Mouse (Mus musculus): ENCODE results near the gene Basp1. TPM values are rescaled to one million over a fixed set of nuclear protein-coding genes. Genes with fewer than 3 reads are reported as not detected.

Gene Basp1
- polyA plus RNA-seq, 1 experiment: 110 TPM

DNA sequence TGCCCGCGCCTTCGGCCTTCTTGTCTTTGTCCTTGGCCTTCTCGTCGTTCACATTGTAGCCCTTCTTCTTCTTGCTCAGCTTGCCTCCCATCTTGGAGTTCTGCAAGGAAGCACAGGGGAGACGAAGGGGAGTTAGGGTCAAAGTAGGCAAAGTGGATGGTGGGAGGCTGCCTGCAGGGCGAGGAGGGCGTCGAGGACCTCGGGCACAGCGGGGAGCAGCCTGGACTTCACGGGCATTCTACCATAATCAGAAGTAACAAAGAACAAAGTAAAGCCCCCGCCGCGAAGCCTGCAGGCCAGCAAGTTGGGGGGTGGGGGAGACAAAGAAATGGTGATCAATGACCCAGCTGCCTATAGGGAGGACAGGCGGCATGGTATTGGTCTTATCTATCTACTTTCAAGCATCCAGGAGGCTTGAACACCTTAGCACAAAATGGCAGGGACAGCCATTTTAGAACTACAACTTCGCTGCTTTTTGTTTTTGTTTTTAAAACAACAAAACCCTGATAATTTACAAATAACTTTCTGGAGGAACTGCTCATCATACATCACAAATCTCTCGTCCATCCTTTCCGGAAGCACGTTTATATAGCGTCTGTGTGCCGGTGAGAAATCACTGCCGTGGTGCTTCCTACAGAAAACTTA lies 48.6 kb downstream of the Basp1 start:
- Histone ChIP-seq H3K4me3 (ENCODE audit: low read depth, low read length) (peak overlapping the region; percentile 40), H3K4me1 (ENCODE audit: control insufficient read depth, insufficient read depth, low read length) (peaks cover 1% of the 10 kb centered on the region), H3K27ac (ENCODE audit: insufficient read depth, low read length) (peak overlapping the region; percentile 11; the same call in 1 of the 2 replicates), H3K9ac (ENCODE audit: low read depth, poor library complexity, severe bottlenecking) (peak overlapping the region; percentile 71), H3K9me3 (replicated peaks; ENCODE audit: control insufficient read depth, insufficient read depth, low read length, poor library complexity, severe bottlenecking) (no peaks in the 10 kb centered on the region), H3K27me3 (ENCODE audit: control insufficient read depth, insufficient read depth, low read length, poor library complexity, severe bottlenecking) (no peaks in the 10 kb centered on the region), H3K36me3 (ENCODE audit: control insufficient read depth, insufficient read depth, low read length, poor library complexity, severe bottlenecking) (peaks cover 2% of the 10 kb centered on the region; the same call in 1 of the 2 replicates)
- peak; percentile 71; the same call in 1 of the 2 replicates for TF ChIP-seq EP300 (IDR thresholded peaks at IDR 0.05; ENCODE audit: insufficient read depth, low read depth, low read length)
- no peak for TF ChIP-seq POLR2A (IDR thresholded peaks at IDR 0.05; ENCODE audit: insufficient read depth, low read length)

DNA sequence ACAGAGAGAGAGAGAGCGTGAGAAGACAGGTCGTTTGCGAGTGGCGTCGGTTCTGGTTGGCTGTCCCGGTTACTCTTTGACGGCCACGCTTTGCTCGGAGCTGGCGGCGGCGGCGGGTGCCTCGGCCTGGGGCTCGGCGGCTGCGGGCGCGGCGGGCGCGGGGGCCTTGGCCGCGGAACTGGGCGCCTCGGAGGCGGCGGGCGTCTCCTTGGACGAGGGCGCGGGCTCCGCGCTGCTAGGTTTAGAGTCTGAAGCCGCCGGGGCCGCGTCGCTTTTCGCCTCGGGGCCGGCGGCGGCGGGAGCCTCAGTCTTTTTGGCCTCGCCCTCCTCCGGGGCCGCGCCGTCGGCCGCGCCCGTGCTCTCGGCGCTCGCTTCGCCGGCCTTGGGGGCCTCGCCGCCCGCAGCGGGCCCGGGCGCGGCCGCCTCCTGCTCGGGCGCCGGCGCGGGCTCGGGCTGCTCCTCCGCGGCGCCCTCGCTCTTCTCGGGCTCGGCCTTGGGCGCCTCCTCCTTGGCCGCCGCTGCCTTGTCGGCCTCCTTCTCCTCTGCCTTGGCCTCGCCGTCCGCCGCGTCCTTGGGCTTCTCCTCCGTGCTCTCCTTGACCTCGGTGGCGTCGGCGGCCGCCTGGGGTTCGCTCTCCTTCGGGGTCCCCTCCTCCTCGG lies 49.3 kb downstream of the Basp1 start:
- TF ChIP-seq EP300 (IDR thresholded peaks at IDR 0.05; ENCODE audit: insufficient read depth, low read depth, low read length) (no peak), POLR2A (IDR thresholded peaks at IDR 0.05; ENCODE audit: insufficient read depth, low read length) (no peak), CTCF (IDR thresholded peaks at IDR 0.05; ENCODE audit: low read depth, low read length) (no peak)
- Histone ChIP-seq H3K36me3 (ENCODE audit: control insufficient read depth, insufficient read depth, low read length, poor library complexity, severe bottlenecking) (peaks cover 2% of the 10 kb centered on the region; the same call in 1 of the 2 replicates), H3K4me1 (ENCODE audit: control insufficient read depth, insufficient read depth, low read length) (peaks cover 1% of the 10 kb centered on the region), H3K27me3 (ENCODE audit: control insufficient read depth, insufficient read depth, low read length, poor library complexity, severe bottlenecking) (no peaks in the 10 kb centered on the region), H3K4me3 (ENCODE audit: low read depth, low read length) (peak overlapping the region; percentile 45), H3K9me3 (replicated peaks; ENCODE audit: control insufficient read depth, insufficient read depth, low read length, poor library complexity, severe bottlenecking) (no peaks in the 10 kb centered on the region), H3K9ac (ENCODE audit: low read depth, poor library complexity, severe bottlenecking) (peak overlapping the region; percentile 71), H3K27ac (ENCODE audit: insufficient read depth, low read length) (peak overlapping the region; percentile 11; the same call in 1 of the 2 replicates)

DNA sequence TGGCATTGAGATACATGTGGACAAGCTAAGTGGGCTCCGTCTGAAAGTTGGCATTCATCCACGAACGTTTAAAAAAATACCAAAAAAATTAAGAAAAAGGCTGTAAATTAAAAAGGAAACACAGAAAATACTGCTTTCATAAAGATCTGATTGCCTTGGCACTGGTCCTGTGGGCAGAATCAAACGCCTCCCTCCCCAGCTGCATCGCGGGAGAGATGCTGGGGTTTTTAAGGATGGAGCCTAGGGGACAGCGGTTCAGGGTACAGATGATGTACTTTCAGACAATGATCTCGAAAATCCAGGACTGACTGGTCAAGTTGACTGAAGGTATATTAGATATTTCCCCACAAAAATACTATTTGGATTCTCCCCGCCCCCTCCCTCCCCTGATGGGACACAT lies 49.9 kb downstream of the Basp1 start:
- peak overlapping the region; percentile 71 for H3K9ac ChIP-seq (ENCODE audit: low read depth, poor library complexity, severe bottlenecking)
- H3K27ac ChIP-seq (ENCODE audit: insufficient read depth, low read length): no peak overlapping the region
- H3K36me3 ChIP-seq (ENCODE audit: control insufficient read depth, insufficient read depth, low read length, poor library complexity, severe bottlenecking): peaks cover 2% of the 10 kb centered on the region; the same call in 1 of the 2 replicates
- peaks cover 1% of the 10 kb centered on the region for H3K4me1 ChIP-seq (ENCODE audit: control insufficient read depth, insufficient read depth, low read length)
- no peaks in the 10 kb centered on the region for H3K9me3 ChIP-seq (replicated peaks; ENCODE audit: control insufficient read depth, insufficient read depth, low read length, poor library complexity, severe bottlenecking)
- no peak overlapping the region for H3K4me3 ChIP-seq (ENCODE audit: low read depth, low read length)
- TF ChIP-seq EP300 (IDR thresholded peaks at IDR 0.05; ENCODE audit: insufficient read depth, low read depth, low read length) (no peak), CTCF (IDR thresholded peaks at IDR 0.05; ENCODE audit: low read depth, low read length) (no peak), POLR2A (IDR thresholded peaks at IDR 0.05; ENCODE audit: insufficient read depth, low read length) (no peak)
- H3K27me3 ChIP-seq (ENCODE audit: control insufficient read depth, insufficient read depth, low read length, poor library complexity, severe bottlenecking): no peaks in the 10 kb centered on the region

DNA sequence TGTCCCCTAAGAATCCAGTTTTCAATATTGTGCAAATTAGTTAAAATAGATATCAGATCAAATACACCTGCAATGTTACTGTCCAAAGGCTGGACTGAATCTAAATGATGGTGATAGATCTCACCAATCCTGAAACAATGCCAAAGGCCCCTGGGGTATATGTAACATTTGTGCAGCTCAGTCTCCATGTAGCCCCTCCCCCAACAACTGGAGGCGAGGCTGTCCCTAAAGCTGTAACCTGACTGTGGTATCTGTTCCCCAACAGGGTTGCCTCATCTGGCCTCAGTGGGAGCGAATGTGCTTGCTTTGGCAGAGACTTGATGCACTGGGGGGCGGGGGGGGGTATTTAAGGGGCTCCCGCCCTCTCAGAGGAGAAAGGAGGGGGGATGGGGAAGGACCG lies 52.7 kb downstream of the Basp1 start:
- Histone ChIP-seq H3K27ac (ENCODE audit: insufficient read depth, low read length) (no peak overlapping the region), H3K4me1 (ENCODE audit: control insufficient read depth, insufficient read depth, low read length) (peaks cover 1% of the 10 kb centered on the region), H3K9ac (ENCODE audit: low read depth, poor library complexity, severe bottlenecking) (no peak overlapping the region), H3K27me3 (ENCODE audit: control insufficient read depth, insufficient read depth, low read length, poor library complexity, severe bottlenecking) (no peaks in the 10 kb centered on the region), H3K36me3 (ENCODE audit: control insufficient read depth, insufficient read depth, low read length, poor library complexity, severe bottlenecking) (peaks cover 2% of the 10 kb centered on the region; the same call in 1 of the 2 replicates), H3K4me3 (ENCODE audit: low read depth, low read length) (no peak overlapping the region), H3K9me3 (replicated peaks; ENCODE audit: control insufficient read depth, insufficient read depth, low read length, poor library complexity, severe bottlenecking) (no peaks in the 10 kb centered on the region)
- no peak for TF ChIP-seq CTCF (IDR thresholded peaks at IDR 0.05; ENCODE audit: low read depth, low read length)
- no peak for TF ChIP-seq EP300 (IDR thresholded peaks at IDR 0.05; ENCODE audit: insufficient read depth, low read depth, low read length)
- TF ChIP-seq POLR2A (IDR thresholded peaks at IDR 0.05; ENCODE audit: insufficient read depth, low read length): no peak

DNA sequence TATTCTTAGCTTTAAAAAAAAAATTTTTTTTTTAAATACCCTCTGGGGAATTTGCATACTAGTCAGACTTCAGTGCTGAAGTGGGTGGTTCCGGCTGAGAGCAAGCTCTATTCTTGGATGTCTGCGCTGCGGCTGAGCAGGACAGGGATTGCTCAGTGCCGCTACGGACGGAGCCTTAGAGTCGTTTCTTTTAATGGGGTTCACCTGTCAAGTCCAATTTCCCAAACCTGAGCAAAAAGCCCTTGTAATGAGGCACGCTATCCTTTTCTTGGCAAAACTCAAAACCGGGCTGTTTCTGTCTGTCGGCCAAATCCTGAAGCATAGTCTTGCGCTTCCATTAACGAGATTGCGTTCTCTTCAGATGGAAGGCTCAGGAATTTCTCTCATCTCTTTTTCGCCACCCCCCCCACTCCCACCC lies 54.9 kb downstream of the Basp1 start:
- Histone ChIP-seq H3K4me3 (ENCODE audit: low read depth, low read length) (no peak overlapping the region), H3K9ac (ENCODE audit: low read depth, poor library complexity, severe bottlenecking) (no peak overlapping the region), H3K36me3 (ENCODE audit: control insufficient read depth, insufficient read depth, low read length, poor library complexity, severe bottlenecking) (peaks cover 2% of the 10 kb centered on the region; the same call in 1 of the 2 replicates), H3K27me3 (ENCODE audit: control insufficient read depth, insufficient read depth, low read length, poor library complexity, severe bottlenecking) (no peaks in the 10 kb centered on the region), H3K4me1 (ENCODE audit: control insufficient read depth, insufficient read depth, low read length) (peaks cover 1% of the 10 kb centered on the region), H3K9me3 (replicated peaks; ENCODE audit: control insufficient read depth, insufficient read depth, low read length, poor library complexity, severe bottlenecking) (no peaks in the 10 kb centered on the region), H3K27ac (ENCODE audit: insufficient read depth, low read length) (no peak overlapping the region)
- TF ChIP-seq EP300 (IDR thresholded peaks at IDR 0.05; ENCODE audit: insufficient read depth, low read depth, low read length): no peak
- no peak for TF ChIP-seq CTCF (IDR thresholded peaks at IDR 0.05; ENCODE audit: low read depth, low read length)
- TF ChIP-seq POLR2A (IDR thresholded peaks at IDR 0.05; ENCODE audit: insufficient read depth, low read length): no peak

DNA sequence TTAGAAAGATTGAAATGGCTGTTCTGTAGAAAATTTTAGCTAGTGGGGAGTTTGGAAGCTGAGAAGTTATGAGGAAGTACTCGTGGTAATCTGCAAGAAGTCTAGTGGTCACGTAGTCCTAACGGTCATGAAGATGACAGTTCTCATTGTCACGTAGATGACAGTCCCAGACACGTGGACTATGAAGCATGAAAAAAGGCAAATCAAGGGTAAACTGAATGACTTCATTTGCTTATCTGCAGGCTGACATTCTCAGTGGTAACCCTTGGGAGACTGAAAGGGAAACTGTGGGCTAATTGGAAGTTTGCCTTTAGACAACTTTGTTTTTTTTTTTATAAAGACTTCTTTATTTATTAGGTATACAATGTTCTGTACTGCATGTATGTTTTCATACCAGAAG lies 58.2 kb downstream of the Basp1 start:
- TF ChIP-seq POLR2A (IDR thresholded peaks at IDR 0.05; ENCODE audit: insufficient read depth, low read length) (no peak), EP300 (IDR thresholded peaks at IDR 0.05; ENCODE audit: insufficient read depth, low read depth, low read length) (no peak), CTCF (IDR thresholded peaks at IDR 0.05; ENCODE audit: low read depth, low read length) (no peak)
- no peaks in the 10 kb centered on the region for H3K27me3 ChIP-seq (ENCODE audit: control insufficient read depth, insufficient read depth, low read length, poor library complexity, severe bottlenecking)
- H3K4me1 ChIP-seq (ENCODE audit: control insufficient read depth, insufficient read depth, low read length): no peaks in the 10 kb centered on the region
- no peak overlapping the region for H3K27ac ChIP-seq (ENCODE audit: insufficient read depth, low read length)
- H3K36me3 ChIP-seq (ENCODE audit: control insufficient read depth, insufficient read depth, low read length, poor library complexity, severe bottlenecking): no peaks in the 10 kb centered on the region
- H3K4me3 ChIP-seq (ENCODE audit: low read depth, low read length): no peak overlapping the region
- no peaks in the 10 kb centered on the region for H3K9me3 ChIP-seq (replicated peaks; ENCODE audit: control insufficient read depth, insufficient read depth, low read length, poor library complexity, severe bottlenecking)
- H3K9ac ChIP-seq (ENCODE audit: low read depth, poor library complexity, severe bottlenecking): no peak overlapping the region
